Mouse (Mus musculus) heart, embryonic 14.5 days (tissue): ENCODE results near the gene Ggt1. TPM values are rescaled to one million over a fixed set of nuclear protein-coding genes. Genes with fewer than 3 reads are reported as not detected.

ENCODE experiments used
- polyA plus RNA-seq: library from polyadenylated mRNA; unstranded; fragments of >200 nt; fragmentation: Nextera tagmentation; extraction: Ambion mirVana; gene quantifications from 2 replicates; pipeline ENCODE4 v1.2.1, GENCODE M21; 2014

The Ggt1 gene
- polyA plus RNA-seq, 1 experiment from 2014 or later: 0.69 TPM

Other genes starting within 250 kb of the Ggt1 start
- gene Adora2a, start 244.7 kb upstream of the Ggt1 start, polyA plus RNA-seq: 4.9 and 6.8 TPM in 2 replicates
- gene Upb1, start 160.5 kb upstream of the Ggt1 start, polyA plus RNA-seq: 0.65 and 0.75 TPM in 2 replicates
- 90.6 and 92.9 TPM in 2 replicates for gene Snrpd3, start 44.1 kb upstream of the Ggt1 start, polyA plus RNA-seq
- gene Gucd1, start 43.6 kb upstream of the Ggt1 start, polyA plus RNA-seq: 32.8 and 39.7 TPM in 2 replicates
- 1.1 and 2.7 TPM in 2 replicates for gene Lrrc75b, start 1.3 kb upstream of the Ggt1 start, polyA plus RNA-seq
- gene Ggt5, start 27.7 kb downstream of the Ggt1 start, polyA plus RNA-seq: 7.6 and 8.1 TPM in 2 replicates
- 11.7 and 13.3 TPM in 2 replicates for gene Susd2, start 82.4 kb downstream of the Ggt1 start, polyA plus RNA-seq
- 27.0 and 30.8 TPM in 2 replicates for gene Cabin1, start 202.7 kb downstream of the Ggt1 start, polyA plus RNA-seq
- 35.9 and 37.5 TPM in 2 replicates for gene Ddt, start 211.8 kb downstream of the Ggt1 start, polyA plus RNA-seq
- gene Gm20441, start 219.3 kb downstream of the Ggt1 start, polyA plus RNA-seq: not detected in 2 replicates
- gene Gstt3, start 219.8 kb downstream of the Ggt1 start, polyA plus RNA-seq: 3.2 and 5.0 TPM in 2 replicates
- 8.6 and 13.5 TPM in 2 replicates for gene Gstt1, start 237.0 kb downstream of the Ggt1 start, polyA plus RNA-seq